Mouse (Mus musculus): ENCODE results near the gene Hoxc12. TPM values are rescaled to one million over a fixed set of nuclear protein-coding genes. Genes with fewer than 3 reads are reported as not detected.

The Hoxc12 gene
- not detected for total RNA-seq (2021)

DNA sequence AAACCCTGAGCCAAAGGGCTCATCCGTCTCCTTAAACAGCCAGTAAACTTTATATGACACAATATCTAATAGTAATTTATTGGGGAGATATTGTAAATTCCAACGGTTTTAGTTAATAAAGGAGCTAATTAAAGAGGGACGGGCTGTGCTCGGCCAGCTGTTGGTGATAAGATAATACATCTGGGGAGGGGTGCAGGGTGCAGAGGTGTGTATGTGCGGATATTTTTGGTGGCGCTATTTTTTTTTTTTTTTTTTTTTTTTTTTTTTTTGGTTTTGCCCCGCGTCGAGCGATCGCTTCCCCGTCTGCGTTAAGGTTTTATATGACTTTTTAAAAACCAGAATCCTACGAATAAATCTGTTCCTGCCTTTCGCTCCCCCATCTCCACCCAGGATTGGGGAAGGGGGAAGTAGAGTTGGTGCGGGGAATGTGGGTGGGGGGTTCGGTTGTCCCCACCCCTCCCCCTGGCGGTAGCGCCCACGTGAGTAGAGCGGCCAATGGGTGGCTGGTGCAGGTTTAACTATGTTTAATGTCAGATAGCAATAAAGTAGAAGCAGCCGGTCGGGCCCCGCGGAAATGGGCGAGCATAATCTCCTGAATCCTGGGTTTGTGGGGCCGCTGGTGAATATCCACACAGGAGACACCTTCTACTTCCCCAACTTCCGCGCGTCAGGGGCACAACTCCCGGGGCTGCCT lies at the start of gene Hoxc12:
Hoxc12 (plus strand) TSS at position 479 of the 694 bp plus-strand sequence.
- no peak for DNase-seq (ENCODE audit: extremely low spot score in 1 of 2, low spot score in 1 of 2)

DNA sequence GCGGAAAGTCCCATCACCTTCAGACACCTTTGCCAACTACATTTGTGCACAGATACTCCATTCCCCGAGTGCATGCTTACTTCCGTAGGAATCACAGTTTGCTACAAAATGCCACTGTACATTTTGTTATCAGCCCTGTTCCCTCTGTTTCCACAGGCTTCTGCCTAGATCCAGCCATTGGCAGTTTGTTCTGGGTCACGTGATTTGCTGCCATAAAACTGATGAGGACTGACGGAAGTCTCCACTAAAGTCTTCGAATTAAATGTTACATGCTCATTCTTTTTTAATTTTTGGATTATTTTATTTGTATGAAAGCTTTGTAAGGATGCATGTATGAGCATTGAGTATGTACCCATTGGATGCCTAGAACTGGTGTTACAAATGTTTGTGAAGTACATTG lies 41.4 kb upstream of the Hoxc12 start:
- DNase-seq (ENCODE audit: extremely low spot score in 1 of 2, low spot score in 1 of 2), result no peak

DNA sequence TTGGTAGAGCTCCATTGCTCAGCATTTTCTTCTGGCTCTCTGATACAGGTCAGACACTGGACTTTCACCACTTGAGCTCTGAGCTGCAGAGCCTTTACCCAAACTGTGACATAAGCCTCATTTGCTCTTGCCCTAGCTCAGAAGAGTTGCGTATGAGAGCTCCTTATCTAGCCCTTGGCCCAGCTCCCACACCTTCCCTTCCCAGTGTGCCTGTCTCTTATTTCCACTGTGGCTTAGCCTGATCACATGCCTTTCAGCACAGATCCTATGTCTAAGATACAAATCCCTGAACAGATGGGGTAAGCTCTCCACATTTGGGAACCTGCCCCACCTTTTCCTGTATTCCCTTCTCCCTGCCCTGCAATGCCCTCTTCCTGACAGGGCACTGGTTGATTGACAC lies 31.6 kb upstream of the Hoxc12 start:
- DNase-seq (ENCODE audit: extremely low spot score in 1 of 2, low spot score in 1 of 2), result no peak

DNA sequence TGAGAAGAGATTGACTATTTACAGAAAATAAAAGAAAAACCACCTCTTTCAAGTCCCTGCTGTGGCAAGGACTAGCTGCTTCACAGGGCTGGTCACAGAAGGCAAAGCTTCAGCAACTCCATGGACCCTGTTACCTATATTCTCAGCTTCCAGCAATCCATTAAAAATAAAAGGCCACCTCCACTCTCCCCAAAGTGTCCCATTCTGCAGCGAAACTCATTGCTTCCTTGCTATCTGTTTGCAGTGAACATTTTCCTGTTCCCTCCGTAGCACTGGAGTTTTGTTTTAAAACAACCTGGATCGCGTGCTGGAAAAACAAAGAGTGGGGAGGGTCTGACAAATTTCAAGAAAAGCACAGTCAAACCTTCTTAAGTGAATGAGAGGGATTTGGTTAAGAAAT lies 27.0 kb upstream of the Hoxc12 start:
- DNase-seq (ENCODE audit: extremely low spot score in 1 of 2, low spot score in 1 of 2), result no peak

DNA sequence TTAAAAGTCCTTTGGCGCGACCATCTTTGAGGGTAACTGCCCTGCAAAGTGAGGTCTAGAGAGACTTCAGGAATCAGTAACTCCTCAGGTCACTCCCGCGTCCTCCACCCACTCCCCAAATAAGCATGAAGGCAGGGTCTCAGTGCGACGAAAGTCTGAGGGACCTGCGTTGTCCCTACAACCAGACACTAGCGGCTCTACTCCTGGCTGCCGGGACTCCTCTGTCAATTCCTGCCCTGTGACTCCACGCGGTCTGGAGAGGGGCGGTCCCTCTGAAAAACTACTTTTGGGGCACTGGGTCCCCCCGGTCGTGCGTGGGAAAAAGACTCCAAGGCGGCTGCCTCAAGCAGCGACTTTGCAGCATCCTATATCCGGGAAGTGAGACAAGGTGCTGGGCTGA lies 26.5 kb upstream of the Hoxc12 start:
- no peak for DNase-seq (ENCODE audit: extremely low spot score in 1 of 2, low spot score in 1 of 2)

DNA sequence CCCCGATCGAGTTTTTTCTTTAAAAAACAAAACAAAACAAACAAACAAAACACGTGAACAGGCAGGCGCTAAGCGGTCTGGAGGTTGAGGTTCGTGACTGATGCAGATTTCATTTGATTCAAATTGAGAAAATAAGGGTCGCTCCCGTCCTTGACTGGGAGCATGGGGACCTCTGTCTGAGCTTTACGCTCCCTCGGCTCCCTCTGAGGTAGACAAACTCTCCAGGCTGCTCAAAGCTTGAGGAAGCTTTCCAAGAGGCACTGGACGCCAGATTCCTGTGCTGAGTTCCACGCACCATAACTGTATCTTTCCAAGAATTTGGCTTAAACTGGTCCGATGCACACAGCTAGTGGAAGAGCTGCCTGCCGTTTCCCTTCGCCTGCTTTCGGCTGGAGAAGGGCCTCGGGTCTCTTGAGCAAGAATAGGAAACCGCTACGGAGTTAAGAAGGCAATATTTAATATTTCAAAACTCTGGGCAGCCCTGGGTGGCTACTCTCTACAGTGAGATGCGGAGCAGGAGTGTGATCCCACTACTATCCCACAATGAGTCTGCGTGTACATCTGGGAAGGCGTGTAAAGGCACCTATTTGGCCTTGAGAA lies 26.0 kb upstream of the Hoxc12 start:
- DNase-seq (ENCODE audit: extremely low spot score in 1 of 2, low spot score in 1 of 2), result no peak

DNA sequence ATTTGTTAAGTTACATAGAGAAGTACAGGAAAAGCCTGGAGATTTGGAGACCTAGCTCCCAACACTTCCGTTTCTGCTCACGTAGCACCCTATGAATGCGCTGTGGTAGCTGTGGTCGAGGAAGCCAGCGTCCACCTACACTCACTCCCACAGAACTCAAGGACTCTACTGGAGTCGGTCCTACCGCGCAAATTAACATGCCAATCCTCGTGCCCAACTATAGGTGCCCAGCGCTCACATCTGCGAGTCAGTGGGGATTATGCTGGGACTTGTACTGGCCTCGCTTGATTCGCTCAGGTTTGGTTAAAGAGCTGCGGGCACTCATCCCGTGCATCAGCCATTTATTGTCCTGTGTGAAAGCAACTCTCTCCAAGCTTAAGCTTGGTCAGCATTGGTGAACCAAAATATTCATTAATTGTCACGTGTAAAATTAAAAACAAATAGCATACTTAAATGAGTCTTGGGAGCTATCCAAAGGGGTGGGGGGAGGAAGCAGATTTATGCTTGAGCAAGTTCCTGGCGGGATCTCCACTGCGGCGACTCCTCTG lies 23.4 kb upstream of the Hoxc12 start:
- DNase-seq (ENCODE audit: extremely low spot score in 1 of 2, low spot score in 1 of 2), result no peak

DNA sequence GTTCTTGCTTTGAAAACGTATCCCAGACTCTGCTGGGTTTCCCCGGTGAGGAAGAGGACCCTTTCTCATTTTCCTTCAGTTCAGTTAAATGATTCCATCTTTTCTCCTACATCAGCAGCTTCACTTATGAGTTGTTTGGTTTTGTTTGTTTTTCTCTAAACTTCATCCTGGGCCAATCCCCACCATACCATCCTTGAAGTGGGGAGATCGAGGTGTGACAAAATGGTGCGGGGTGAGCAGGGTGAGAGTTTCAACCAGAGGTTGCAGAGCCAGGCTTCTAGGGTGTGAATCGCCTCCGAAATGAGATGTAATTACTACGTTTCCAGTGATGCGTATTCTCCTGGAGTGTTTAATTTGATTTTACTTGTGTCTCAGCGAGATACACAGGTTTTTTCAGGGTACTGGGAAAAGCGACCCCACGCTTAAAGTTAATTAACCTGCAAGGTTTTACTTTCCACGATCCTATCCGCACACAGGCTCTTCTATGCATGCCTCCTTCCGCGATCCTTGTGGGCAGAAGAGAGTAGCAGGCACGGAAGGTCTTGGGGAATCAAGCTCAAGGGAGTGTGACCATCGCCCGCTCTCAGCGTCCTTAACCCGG lies 18.5 kb upstream of the Hoxc12 start:
- no peak for DNase-seq (ENCODE audit: extremely low spot score in 1 of 2, low spot score in 1 of 2)

DNA sequence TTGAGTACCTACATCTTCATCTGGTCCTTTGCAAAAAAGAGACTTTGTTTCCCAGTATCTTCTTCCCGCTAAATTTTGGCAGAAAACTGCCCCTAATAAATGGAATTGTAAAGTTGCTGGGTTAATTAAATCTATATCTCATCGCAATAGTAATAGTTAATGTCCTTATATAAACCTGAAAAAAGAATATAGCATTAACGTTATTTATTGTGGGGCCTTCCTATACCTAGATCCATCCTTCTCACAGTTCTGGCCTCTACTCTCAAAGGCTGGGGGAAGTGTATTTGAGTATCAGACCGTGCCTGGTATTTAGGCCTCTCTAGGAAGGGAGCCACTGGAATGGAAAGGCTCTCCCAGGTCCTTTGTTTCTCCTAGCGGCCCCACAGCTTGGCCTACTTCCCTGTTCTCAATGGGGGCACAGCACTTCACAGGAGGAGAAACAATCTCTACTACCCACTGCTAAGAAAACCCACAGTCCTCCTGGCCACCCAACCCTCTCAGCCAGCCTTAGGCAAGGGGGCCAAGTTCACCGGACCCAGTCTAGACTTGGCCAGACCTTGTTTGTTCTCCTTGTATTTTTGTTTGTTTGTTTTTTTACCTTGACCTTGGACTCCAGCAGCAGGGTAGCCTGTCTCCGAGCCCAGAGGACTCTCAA lies 17.8 kb upstream of the Hoxc12 start:
- no peak for DNase-seq (ENCODE audit: extremely low spot score in 1 of 2, low spot score in 1 of 2)

DNA sequence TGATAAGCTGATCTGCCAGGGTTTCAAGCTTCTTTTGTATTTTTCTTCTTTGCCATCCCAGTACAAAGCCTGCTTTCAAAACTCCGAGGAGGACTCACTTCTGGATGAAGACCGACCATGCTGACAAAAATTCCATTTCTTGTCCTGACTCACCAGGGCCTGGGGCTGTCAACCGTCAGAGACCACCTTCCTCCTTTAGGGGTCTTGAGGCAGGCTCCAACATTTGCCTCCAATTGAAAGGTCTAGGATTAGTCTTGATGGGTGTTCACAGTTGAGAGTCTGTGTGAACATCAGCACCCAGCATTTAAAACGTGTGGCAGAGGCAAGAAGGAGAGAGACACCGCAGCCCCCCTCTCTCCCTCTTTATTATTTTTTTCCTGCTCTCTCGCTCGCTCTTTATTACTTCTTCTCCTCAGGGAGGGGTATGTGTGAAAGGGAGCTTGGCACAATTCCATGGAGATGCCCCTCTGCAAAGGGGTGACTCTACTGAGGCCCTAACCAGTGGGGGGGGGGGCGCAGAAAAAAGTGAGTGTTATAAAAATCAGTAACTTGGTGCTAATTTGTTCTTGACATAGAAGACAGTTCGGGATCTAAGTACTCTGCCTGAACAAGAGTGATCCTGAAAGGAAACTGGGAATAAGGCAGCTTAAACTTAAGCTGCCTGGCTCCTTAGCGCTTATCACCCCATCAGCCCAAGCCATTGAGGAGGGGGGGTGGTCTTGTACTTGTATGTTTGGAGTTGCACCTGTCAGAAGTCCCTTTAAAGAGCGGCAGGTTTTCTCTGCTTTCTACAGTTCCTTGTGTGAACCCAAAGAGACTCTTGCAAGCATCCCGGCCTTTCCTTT lies 17.0 kb upstream of the Hoxc12 start:
- DNase-seq (ENCODE audit: extremely low spot score in 1 of 2, low spot score in 1 of 2), result no peak

DNA sequence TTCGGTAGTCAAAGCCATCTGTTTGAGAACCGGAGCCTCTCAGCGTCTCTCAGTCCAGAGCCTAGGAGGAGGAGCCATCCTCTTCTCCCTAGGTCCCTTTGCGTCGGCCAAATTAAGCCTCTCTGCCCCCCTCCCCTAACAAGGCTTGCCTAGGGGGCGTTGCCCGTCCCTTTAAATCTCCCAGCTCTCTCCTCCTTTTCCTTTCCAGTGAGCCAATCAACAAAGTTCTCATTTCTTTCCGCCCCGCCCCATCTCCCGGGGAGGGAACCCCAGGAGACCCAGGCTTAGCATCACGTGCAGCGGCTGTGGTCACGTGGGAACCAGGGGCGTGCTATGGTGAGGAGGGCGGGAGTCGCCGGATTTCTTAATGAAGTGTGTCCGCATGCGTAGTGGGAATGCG lies 15.9 kb upstream of the Hoxc12 start:
- DNase-seq (ENCODE audit: extremely low spot score in 1 of 2, low spot score in 1 of 2), result no peak

DNA sequence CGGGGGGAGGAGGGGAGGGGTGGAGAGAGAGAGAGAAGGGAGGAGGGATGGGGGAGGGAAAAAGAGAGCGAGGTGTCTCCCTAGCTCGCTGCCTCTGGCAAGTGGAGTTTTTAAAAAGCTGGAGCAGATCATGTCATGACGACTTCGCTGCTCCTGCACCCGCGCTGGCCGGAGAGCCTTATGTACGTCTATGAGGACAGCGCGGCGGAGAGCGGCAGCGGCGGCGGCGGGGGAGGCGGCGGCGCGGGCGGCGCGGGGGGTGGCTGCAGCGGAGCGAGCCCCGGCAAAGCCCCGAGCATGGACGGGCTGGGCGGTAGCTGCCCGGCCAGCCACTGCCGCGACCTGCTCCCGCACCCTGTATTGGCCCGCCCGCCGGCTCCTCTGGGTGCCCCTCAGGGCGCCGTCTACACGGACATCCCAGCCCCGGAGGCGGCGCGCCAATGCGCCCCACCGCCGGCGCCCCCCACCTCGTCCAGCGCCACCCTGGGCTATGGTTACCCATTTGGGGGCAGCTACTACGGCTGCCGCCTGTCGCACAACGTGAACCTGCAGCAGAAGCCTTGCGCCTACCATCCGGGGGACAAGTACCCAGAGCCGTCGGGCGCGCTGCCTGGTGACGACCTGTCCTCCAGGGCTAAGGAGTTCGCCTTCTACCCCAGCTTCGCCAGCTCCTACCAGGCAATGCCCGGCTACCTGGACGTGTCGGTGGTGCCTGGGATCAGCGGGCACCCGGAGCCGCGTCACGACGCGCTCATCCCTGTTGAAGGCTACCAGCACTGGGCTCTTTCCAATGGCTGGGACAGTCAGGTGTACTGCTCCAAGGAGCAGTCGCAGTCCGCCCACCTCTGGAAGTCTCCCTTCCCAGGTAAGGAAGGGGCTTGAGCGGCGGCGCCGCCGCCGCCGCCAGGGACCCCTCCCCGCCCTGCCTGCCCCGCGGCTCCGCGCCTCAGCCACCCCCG lies 15.2 kb upstream of the Hoxc12 start, which contains the start of gene Hoxc13:
Hoxc13 (plus strand) TSS at position 51 of the 959 bp plus-strand sequence.
- no peak for DNase-seq (ENCODE audit: extremely low spot score in 1 of 2, low spot score in 1 of 2)

DNA sequence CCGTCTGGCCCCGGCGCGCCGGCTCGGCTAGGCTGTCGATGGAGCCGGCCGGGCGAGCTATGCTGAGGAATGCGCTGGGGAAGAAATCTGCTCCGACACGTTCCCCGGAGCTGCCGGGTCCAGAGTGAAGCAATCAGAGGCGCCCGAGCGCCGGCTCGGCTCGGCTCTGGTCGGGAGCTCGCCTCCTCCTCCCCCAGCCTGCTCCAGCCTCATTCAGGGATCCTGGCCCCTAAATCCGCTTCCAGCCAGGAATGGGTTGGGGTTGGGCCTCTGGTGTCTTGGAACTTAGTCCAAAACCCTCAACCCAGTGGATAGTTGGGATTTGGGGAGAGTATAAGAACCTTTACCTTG lies 14.6 kb upstream of the Hoxc12 start:
- DNase-seq (ENCODE audit: extremely low spot score in 1 of 2, low spot score in 1 of 2), result no peak

DNA sequence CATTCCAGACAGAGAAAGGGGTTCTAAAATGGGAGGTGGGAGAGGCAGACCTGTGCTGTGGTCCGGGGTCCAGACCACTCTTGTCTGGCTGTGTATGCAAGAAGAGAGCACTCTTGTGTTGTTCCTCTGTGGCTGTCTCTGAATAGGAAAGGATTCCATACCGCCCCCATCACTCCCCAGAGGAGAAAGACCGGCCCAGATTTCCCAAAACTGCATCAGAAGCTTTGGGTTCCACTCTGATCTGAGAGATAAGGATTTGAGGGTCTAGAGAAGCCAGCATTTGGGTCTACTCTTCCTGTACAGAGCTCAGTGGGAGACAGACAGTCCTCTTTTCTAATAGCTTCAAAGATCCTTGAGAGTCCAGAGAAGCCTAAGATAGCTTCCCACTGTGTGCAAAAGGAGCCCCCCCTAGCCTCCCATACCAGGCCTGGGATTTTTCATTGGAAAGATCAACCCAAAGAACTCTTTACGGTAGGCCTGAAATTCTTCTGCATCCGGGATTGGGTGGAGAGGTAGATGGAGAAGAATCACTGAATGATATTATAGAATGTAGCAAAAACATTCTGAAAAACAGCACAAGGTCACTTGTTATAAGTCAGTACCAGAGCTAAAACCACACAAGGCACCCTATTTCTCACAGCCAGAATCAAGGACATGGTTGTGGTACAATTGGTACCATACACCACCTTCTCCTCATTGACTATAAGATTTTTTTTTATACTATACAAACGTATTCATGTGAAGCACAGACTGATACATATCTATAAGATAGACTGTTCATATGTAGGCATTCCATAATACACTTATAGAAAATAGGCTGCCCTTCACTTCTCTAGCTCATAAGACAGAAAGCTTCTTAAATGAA lies 13.7 kb upstream of the Hoxc12 start:
- DNase-seq (ENCODE audit: extremely low spot score in 1 of 2, low spot score in 1 of 2), result no peak

DNA sequence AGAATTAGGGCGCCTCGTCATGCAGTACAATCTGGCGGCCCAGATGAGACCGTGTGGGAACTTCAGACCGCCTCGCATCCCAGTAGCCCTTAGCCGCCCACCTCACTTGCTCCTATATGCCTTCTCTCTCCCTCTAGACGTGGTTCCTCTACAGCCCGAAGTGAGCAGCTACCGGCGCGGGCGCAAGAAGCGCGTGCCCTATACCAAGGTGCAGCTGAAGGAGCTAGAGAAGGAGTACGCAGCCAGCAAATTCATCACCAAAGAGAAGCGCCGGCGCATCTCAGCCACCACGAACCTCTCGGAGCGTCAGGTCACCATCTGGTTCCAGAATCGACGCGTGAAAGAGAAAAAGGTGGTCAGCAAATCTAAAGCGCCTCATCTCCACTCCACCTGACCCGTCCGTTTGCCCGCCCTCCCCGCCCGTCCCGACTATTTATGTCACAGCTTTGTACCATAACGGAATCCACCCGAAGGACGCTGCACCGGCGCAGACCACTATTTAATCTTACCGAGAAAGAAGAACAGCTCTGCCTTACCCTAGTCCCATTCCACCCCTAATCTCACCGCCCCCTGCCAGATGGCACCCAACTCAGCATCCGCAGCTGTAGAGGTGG lies 9.4 kb upstream of the Hoxc12 start:
- DNase-seq (ENCODE audit: extremely low spot score in 1 of 2, low spot score in 1 of 2), result no peak

DNA sequence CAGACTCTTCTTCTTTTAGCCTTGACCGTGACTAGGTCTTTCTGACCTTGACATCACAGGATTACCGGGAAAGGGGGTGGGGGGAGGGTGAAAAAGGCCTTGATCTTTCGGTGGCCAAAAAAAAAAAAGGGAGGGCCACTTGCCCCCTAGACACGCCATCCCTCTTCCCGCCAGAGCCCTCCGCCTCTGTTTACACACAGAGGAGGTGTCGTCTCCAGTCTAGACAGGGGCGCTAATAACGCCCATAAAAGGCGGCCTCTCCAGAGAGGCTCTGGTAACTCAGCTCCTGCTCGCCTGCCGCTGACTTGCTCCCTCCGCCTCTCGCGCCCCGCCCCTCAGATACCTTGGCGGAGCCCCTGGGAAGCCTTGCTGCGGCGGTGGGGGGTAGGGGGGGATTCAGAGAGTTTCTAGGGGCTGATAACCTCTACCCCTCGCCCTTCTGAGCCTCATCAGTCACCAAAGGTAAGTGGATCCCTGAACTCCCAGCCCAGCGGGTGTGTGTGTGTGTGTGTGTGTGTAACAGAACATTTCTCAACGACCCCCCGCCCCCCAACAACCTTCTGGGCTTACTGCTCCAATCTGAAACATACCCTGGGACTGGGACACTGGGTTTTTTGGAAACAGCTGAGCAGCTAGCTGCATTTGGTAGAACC lies 4.7 kb upstream of the Hoxc12 start:
- no peak for DNase-seq (ENCODE audit: extremely low spot score in 1 of 2, low spot score in 1 of 2)

DNA sequence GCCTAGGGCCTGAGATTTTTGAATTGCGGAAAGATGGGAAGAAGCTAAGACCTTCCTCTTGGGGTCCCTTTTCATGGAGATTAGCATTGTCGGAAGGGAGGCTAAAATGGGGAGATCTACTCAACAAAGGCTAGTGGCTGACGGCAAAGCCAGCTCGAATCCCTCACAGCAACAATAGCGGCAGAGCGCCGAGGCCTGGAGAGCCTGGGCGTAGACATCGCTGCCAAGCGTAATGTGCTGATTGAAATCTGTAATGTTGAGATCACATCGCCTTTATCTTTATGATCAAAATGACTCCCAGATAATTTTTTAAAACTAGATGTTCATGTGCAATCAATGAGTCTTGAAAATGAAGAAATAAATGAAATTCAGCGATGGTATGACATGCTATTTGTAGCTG lies 2.1 kb upstream of the Hoxc12 start:
- no peak for DNase-seq (ENCODE audit: extremely low spot score in 1 of 2, low spot score in 1 of 2)

Data from layer of hippocampus, postnatal 25 days (tissue).